Mouse (Mus musculus): ENCODE data around the gene Amn. TPM values are rescaled to one million over a fixed set of nuclear protein-coding genes. Genes with fewer than 3 reads are reported as not detected.

Amn gene
- total and polyA plus RNA-seq, 2 experiments from 2014 or later = 0.90 to 7.5 TPM

- TF ChIP-seq EP300 (IDR thresholded peaks at IDR 0.05; ENCODE audit: low read depth) (no peak), CTCF (IDR thresholded peaks at IDR 0.05; ENCODE audit: low read depth) (no peak)
- H3K9me3 ChIP-seq (replicated peaks; ENCODE audit: control insufficient read depth, low read length) = no peaks in the 10 kb centered on the region
- 89% methylated on average over 12 of the region's 12 CpGs for WGBS
- H3K36me3 ChIP-seq (replicated peaks; ENCODE audit: control insufficient read depth, insufficient read depth, low read length) = peaks cover 72% of the 10 kb centered on the region
- no peaks in the 10 kb centered on the region for H3K4me1 ChIP-seq (ENCODE audit: control insufficient read depth, insufficient read depth)
- no peak overlapping the region for H3K4me3 ChIP-seq (ENCODE audit: low read depth, low read length)
- no peak overlapping the region for H3K9ac ChIP-seq (replicated peaks; ENCODE audit: low read depth, low read length)
- ATAC-seq (ENCODE audit: insufficient read depth, low read depth) (no peak), DNase-seq (ENCODE audit: low spot score) (no peak)
- no peaks in the 10 kb centered on the region for H3K27me3 ChIP-seq (ENCODE audit: control insufficient read depth, insufficient read depth, low read length)
- H3K27ac ChIP-seq (ENCODE audit: low read depth) = no peak overlapping the region
- no peak overlapping the region for H3K4me2 ChIP-seq (ENCODE audit: low read depth, low read length)
Measured at GRCm38 (mm10) chr12:111293025-111293424, 22.1 kb downstream of the Amn start.

DNA sequence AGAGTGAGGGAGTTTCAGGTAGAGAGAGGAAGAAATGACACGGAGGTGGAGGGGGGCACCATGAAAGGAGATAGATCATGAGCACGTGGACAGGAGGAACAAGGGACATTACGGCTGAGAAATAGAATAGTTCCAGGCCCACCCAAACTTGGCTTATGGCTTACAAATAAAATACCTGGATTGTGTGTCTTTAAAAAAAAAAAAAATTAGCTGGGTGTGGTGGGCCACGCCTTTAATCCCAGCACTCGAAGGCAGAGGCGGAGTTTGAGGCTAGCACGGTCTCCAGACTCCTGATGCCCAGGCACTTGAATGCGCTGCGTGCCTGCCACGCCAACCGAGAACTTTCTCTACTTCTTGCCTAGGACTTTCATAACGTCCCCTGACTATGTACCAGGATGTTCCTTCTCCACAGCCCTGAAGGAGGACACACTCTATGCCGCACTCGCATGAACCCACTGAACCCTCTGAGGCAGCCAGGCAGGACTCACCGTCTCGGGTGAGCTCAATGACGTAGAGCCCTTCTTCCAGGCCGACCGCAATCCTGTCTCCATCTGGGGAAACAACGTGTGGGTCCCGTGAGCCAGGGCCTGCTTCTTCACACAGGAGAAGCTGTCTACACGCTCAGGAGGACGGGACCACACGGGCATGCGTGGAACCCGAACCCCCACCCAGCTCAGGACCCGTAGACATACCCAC lies 30.6 kb downstream of the Amn start:
- TF ChIP-seq CTCF (IDR thresholded peaks at IDR 0.05; ENCODE audit: low read depth) = no peak
- no peak for TF ChIP-seq EP300 (IDR thresholded peaks at IDR 0.05; ENCODE audit: low read depth)
- Histone ChIP-seq H3K4me1 (ENCODE audit: control insufficient read depth, insufficient read depth) (no peaks in the 10 kb centered on the region), H3K4me2 (ENCODE audit: low read depth, low read length) (no peak overlapping the region), H3K9me3 (replicated peaks; ENCODE audit: control insufficient read depth, low read length) (no peaks in the 10 kb centered on the region), H3K27me3 (ENCODE audit: control insufficient read depth, insufficient read depth, low read length) (no peaks in the 10 kb centered on the region), H3K27ac (ENCODE audit: low read depth) (no peak overlapping the region), H3K9ac (replicated peaks; ENCODE audit: low read depth, low read length) (no peak overlapping the region), H3K36me3 (replicated peaks; ENCODE audit: control insufficient read depth, insufficient read depth, low read length) (peaks cover 88% of the 10 kb centered on the region), H3K4me3 (ENCODE audit: low read depth, low read length) (no peak overlapping the region)
- ATAC-seq (ENCODE audit: insufficient read depth, low read depth) (no peak), DNase-seq (ENCODE audit: low spot score) (no peak)
- 93% methylated on average over 27 of the region's 27 CpGs for WGBS

DNA sequence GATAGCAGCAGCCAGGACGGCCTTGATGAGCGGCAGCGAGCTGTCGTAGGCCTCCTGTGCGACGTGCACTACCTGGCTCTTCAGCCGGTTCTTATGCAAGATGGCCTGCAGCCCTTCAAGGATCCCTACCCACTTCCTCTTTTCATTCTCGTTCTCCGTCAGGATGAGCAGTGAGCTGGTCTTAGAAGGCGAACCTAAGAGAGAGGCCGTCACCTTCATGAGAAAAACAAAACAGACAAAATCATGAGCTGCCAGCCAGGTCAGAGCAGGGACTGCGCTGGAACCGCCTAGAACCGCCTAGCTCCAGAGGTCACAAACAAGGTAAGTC lies 31.1 kb downstream of the Amn start:
- Histone ChIP-seq H3K4me3 (ENCODE audit: low read depth, low read length) (no peak overlapping the region), H3K9ac (replicated peaks; ENCODE audit: low read depth, low read length) (no peak overlapping the region), H3K4me1 (ENCODE audit: control insufficient read depth, insufficient read depth) (no peaks in the 10 kb centered on the region), H3K27me3 (ENCODE audit: control insufficient read depth, insufficient read depth, low read length) (no peaks in the 10 kb centered on the region), H3K9me3 (replicated peaks; ENCODE audit: control insufficient read depth, low read length) (no peaks in the 10 kb centered on the region), H3K36me3 (replicated peaks; ENCODE audit: control insufficient read depth, insufficient read depth, low read length) (peaks cover 88% of the 10 kb centered on the region), H3K27ac (ENCODE audit: low read depth) (no peak overlapping the region), H3K4me2 (ENCODE audit: low read depth, low read length) (no peak overlapping the region)
- DNase-seq (ENCODE audit: low spot score) = no peak
- TF ChIP-seq EP300 (IDR thresholded peaks at IDR 0.05; ENCODE audit: low read depth) = no peak
- TF ChIP-seq CTCF (IDR thresholded peaks at IDR 0.05; ENCODE audit: low read depth) = no peak
- WGBS = 93% methylated on average over 14 of the region's 14 CpGs
- ATAC-seq (ENCODE audit: insufficient read depth, low read depth) = no peak

DNA sequence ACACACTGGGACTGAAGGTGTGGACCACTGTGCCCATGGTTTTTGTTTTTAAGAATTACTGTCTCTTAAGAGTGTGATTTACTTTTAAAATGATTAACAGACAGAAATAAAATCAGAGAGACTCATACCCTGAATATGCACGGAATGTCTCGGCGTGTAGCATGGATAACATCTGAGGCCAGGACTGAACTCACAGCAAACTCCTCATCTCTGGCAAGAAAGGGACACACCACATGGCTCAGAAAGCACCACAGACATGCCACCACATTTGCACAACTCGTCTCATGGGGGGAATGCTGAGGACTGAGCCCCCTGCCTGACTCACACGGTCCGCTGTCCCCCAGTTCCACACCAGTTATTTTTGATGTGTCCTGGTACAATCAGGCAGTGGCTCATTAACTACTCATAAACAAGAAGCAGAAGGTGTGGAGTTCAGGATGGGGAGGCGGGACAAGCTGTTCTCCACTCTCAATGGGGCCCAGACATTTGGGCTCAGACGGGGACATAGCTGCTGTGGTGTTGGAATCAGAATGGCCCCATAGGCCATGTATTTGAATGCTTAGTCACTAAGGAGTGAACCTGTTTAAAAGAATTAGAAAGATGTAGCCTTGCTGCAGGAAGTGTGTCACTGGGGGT lies 32.9 kb downstream of the Amn start:
- H3K4me3 ChIP-seq (ENCODE audit: low read depth, low read length) = no peak overlapping the region
- no peak overlapping the region for H3K4me2 ChIP-seq (ENCODE audit: low read depth, low read length)
- no peak for TF ChIP-seq CTCF (IDR thresholded peaks at IDR 0.05; ENCODE audit: low read depth)
- no peak for TF ChIP-seq EP300 (IDR thresholded peaks at IDR 0.05; ENCODE audit: low read depth)
- no peak overlapping the region for H3K9ac ChIP-seq (replicated peaks; ENCODE audit: low read depth, low read length)
- no peaks in the 10 kb centered on the region for H3K4me1 ChIP-seq (ENCODE audit: control insufficient read depth, insufficient read depth)
- H3K27me3 ChIP-seq (ENCODE audit: control insufficient read depth, insufficient read depth, low read length) = no peaks in the 10 kb centered on the region
- H3K9me3 ChIP-seq (replicated peaks; ENCODE audit: control insufficient read depth, low read length) = no peaks in the 10 kb centered on the region
- ATAC-seq (ENCODE audit: insufficient read depth, low read depth) (no peak), DNase-seq (ENCODE audit: low spot score) (no peak)
- H3K36me3 ChIP-seq (replicated peaks; ENCODE audit: control insufficient read depth, insufficient read depth, low read length) = peaks cover 88% of the 10 kb centered on the region
- 93% methylated on average over 8 of the region's 8 CpGs for WGBS
- H3K27ac ChIP-seq (ENCODE audit: low read depth) = no peak overlapping the region

GRCm38 (mm10) chr12:111306821-111307220 lies 35.9 kb downstream of the Amn start:
- TF ChIP-seq EP300 (IDR thresholded peaks at IDR 0.05; ENCODE audit: low read depth) (no peak), CTCF (IDR thresholded peaks at IDR 0.05; ENCODE audit: low read depth) (no peak)
- Histone ChIP-seq H3K4me1 (ENCODE audit: control insufficient read depth, insufficient read depth) (no peaks in the 10 kb centered on the region), H3K9ac (replicated peaks; ENCODE audit: low read depth, low read length) (no peak overlapping the region), H3K36me3 (replicated peaks; ENCODE audit: control insufficient read depth, insufficient read depth, low read length) (peaks cover 92% of the 10 kb centered on the region), H3K9me3 (replicated peaks; ENCODE audit: control insufficient read depth, low read length) (no peaks in the 10 kb centered on the region), H3K27me3 (ENCODE audit: control insufficient read depth, insufficient read depth, low read length) (no peaks in the 10 kb centered on the region), H3K4me2 (ENCODE audit: low read depth, low read length) (no peak overlapping the region), H3K4me3 (ENCODE audit: low read depth, low read length) (no peak overlapping the region), H3K27ac (ENCODE audit: low read depth) (no peak overlapping the region)
- ATAC-seq (ENCODE audit: insufficient read depth, low read depth) (no peak), DNase-seq (ENCODE audit: low spot score) (no peak)
- 77% methylated on average over 8 of the region's 8 CpGs for WGBS

- no peaks in the 10 kb centered on the region for H3K9me3 ChIP-seq (replicated peaks; ENCODE audit: control insufficient read depth, low read length)
- ATAC-seq (ENCODE audit: insufficient read depth, low read depth) (no peak), DNase-seq (ENCODE audit: low spot score) (no peak)
- no peak overlapping the region for H3K9ac ChIP-seq (replicated peaks; ENCODE audit: low read depth, low read length)
- no peaks in the 10 kb centered on the region for H3K4me1 ChIP-seq (ENCODE audit: control insufficient read depth, insufficient read depth)
- H3K27me3 ChIP-seq (ENCODE audit: control insufficient read depth, insufficient read depth, low read length) = no peaks in the 10 kb centered on the region
- no peak overlapping the region for H3K27ac ChIP-seq (ENCODE audit: low read depth)
- H3K4me2 ChIP-seq (ENCODE audit: low read depth, low read length) = no peak overlapping the region
- TF ChIP-seq CTCF (IDR thresholded peaks at IDR 0.05; ENCODE audit: low read depth) (no peak), EP300 (IDR thresholded peaks at IDR 0.05; ENCODE audit: low read depth) (no peak)
- no peak overlapping the region for H3K4me3 ChIP-seq (ENCODE audit: low read depth, low read length)
- peaks cover 97% of the 10 kb centered on the region for H3K36me3 ChIP-seq (replicated peaks; ENCODE audit: control insufficient read depth, insufficient read depth, low read length)
- WGBS = 87% methylated on average over 12 of the region's 12 CpGs
Measured at GRCm38 (mm10) chr12:111309256-111309655, 38.4 kb downstream of the Amn start.

All from heart, postnatal 0 days (tissue).